Mouse (Mus musculus) T-helper 17 cell (primary cell): ENCODE measurements around the gene Olfr700.
"Not testable (repeated sequence)": the region's sequence is repeated elsewhere in the genome, so short reads cannot be mapped to it uniquely, and the experiment has no call there.

ENCODE experiments used
- in situ Hi-C, 2 experiments: fragments of 300-600 bp; cut with MboI, MseI; formaldehyde crosslinking; loops; 1 replicate in 1 of 2; 2 replicates in 1 of 2; pipeline ENCODE4 v1.15.1; 2025; ENCODE audit warnings: high pct_unique_total_duplicates in 2 of 2

Olfr700 gene

GRCm38 (mm10) chr7:106808734-106809133, at the start of gene Olfr700:
Gene Olfr700 (minus strand): TSS chr7:106808834.
- in situ Hi-C loops, result no loop called here

DNA sequence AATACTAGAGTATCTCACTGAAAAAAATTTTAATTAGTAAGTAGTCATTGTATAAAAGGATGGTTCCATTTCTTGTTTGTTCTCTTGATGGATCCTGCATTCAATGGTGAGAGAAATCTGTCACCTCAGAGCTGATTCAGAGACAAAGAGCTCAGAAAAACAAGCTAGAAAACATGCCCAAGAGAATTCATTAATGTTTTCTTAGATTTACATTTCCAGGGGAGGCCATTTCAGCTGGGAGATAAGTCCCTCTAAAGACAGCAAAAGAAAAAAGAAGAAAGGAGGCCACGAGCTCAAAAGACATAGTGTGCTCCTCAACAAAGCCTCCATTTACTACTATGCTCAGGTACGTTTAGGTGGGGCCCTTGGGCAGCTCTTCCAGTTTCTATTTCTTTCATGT, 34.4 kb upstream of the Olfr700 start, which contains the start of gene Olfr703:
TSS of gene Olfr703 (plus strand) at position 301 of the 400 bp plus-strand sequence.
- in situ Hi-C loops, result no loop called here

DNA sequence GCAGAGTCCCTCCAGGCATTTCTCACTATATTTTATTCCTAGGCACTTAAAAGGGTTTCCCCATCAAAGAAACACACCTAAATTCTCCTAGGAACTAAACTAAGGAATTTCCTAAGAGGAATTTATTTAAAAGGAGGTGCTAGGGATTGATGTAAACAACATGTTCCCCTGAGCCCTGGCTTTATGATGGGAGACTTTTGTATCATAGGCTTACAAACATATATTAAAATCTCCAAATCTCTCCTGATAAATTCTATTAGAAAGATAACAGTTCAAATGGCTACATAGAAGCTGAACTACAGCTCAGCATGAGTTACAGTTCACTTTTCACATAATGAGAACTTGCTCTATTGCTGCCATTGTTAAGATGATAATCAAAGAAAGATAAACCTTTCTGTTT, 25.2 kb upstream of the Olfr700 start, which contains the start of gene Olfr702:
TSS of gene Olfr702 (minus strand) at position 101 of the 400 bp plus-strand sequence.
- in situ Hi-C loops, result no loop called here

DNA sequence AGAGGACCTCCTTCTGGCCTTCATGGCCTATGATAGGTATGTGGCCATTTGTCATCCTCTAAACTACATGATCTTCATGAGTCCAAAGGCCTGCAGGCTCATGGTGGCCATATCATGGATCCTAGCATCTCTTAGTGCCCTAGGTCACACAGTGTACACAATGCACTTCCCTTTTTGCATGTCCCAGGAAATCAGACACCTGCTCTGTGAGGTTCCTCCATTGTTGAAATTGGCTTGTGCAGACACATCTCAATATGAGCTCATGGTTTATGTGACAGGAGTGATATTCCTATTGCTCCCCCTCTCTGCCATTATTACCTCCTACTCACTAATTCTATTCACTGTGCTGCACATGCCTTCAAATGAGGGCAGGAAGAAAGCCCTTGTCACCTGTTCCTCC, 9.8 kb upstream of the Olfr700 start:
- in situ Hi-C loops, result no loop called here

DNA sequence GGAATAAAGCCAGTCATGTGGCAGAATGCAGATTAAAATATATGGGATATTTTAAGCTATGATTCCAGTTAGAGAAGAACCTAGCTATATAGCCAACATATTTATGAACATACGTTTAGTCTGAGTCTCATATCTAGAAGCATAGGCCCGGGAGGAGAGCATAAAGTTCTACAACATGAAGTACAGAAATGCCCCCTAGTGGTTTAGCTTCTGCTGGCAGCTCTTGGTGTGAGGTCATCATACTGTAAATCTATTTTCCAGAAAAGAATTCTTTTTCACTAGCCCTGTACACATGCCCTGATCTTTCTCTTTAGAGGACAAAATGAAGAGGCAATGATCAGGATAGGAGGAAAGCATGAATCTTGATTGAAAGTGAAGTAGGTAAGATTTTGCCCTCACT, 7.1 kb upstream of the Olfr700 start:
- in situ Hi-C loops, result no loop called here

GRCm38 (mm10) chr7:106813829-106814228, 5.2 kb upstream of the Olfr700 start, which contains the start of gene Olfr701:
Gene Olfr701 (plus strand): TSS chr7:106814129.
- in situ Hi-C loops, result no loop called here

DNA sequence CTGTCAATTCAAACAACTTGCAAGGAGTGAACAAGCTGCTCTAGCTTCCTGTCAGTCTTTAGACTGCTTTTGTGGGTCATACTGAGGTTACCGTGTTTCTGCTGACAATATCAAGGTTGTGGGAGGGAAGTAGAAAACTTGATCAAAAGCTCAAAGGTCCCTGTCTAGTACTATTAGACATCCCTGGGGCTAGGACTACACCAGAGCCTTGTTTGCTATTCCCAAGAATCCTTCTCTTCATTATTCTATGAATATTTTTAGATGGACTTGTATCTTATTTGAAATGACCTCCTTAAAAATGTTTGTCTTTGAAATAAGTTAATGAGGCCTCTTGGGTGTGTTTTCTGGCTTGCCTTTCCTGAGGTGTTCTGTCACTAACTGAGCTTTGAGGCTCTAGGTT, 15.5 kb downstream of the Olfr700 start, which contains the start of gene Olfr699:
TSS of gene Olfr699 (minus strand) at position 101 of the 400 bp plus-strand sequence.
- in situ Hi-C loops, result no loop called here

- in situ Hi-C loops, result no loop called here
Observed at GRCm38 (mm10) chr7:106788330-106788729, 20.3 kb downstream of the Olfr700 start.

- in situ Hi-C loops, result not testable (repeated sequence)
Observed at GRCm38 (mm10) chr7:106761008-106761407, 47.6 kb downstream of the Olfr700 start.

GRCm38 (mm10) chr7:106758800-106759199, 49.8 kb downstream of the Olfr700 start:
- in situ Hi-C loops, result no loop called here
